Mouse (Mus musculus): ENCODE data around the gene Utrn. TPM values are rescaled to one million over a fixed set of nuclear protein-coding genes. Genes with fewer than 3 reads are reported as not detected.
A peak's percentile ranks its signal among the peaks of the same experiment; 100 is the strongest.

Gene Utrn
- polyA plus RNA-seq, 1 experiment from 2014 or later: 76.0 TPM

DNA sequence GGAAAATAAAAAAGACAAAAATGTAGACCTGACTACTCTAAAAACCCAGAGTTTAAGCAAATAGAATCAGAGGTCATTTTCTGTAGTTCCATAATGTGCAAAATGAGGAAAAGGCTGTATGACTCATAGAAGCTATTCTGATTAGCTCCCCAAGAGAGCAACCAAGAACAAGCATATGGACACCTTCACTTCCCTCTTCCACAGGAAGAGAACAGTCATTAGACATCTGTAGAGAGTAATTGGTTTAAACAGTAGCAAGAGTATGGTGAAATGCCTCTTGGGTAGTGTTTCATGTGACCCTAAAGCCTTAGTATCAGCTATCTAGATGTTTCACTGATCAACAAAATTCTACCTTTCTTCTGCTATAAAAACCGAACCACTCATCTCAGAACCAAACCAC, 133.5 kb downstream of the Utrn start:
- H3K27ac ChIP-seq (ENCODE audit: low read length): no peak overlapping the region
- H3K4me2 ChIP-seq (replicated peaks; ENCODE audit: low read depth, low read length): no peak overlapping the region
- no peak overlapping the region for H3K9ac ChIP-seq (replicated peaks; ENCODE audit: low read length)
- no peaks in the 10 kb centered on the region for H3K27me3 ChIP-seq (ENCODE audit: insufficient read depth, low read length)
- 97% methylated on average over 1 of the region's 1 CpGs for WGBS
- H3K4me3 ChIP-seq (ENCODE audit: low read length): no peak overlapping the region
- H3K9me3 ChIP-seq (ENCODE audit: low read length): peaks cover 12% of the 10 kb centered on the region
- H3K4me1 ChIP-seq (ENCODE audit: insufficient read depth, low read length): peaks cover 26% of the 10 kb centered on the region
- ATAC-seq (ENCODE audit: low FRiP score, low TSS enrichment): no peak
- H3K36me3 ChIP-seq (ENCODE audit: insufficient read depth, low read length): peaks cover 24% of the 10 kb centered on the region

DNA sequence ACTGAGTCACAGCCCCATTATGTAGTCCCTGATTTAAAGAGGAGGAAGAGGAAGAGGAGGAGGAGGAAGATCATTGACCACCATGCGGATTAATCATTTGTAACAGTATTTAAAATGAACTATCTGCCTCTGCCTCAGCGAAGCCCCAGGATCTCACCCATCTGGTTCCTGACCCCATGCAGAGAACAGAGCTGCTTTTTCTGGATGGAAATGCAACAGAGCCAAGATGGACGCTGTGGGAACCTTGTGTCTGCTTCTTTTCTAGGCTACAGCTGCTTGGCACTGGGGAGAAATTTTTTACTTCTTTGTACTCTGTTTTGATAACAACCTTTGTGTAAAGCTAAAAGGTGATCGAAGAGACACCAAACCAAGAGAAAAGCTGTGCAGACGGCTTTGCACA, 137.7 kb downstream of the Utrn start:
- Histone ChIP-seq H3K4me2 (replicated peaks; ENCODE audit: low read depth, low read length) (no peak overlapping the region), H3K27ac (ENCODE audit: low read length) (no peak overlapping the region), H3K36me3 (ENCODE audit: insufficient read depth, low read length) (peaks cover 36% of the 10 kb centered on the region), H3K9me3 (ENCODE audit: low read length) (peaks cover 12% of the 10 kb centered on the region), H3K9ac (replicated peaks; ENCODE audit: low read length) (no peak overlapping the region), H3K4me1 (ENCODE audit: insufficient read depth, low read length) (peaks cover 27% of the 10 kb centered on the region), H3K27me3 (ENCODE audit: insufficient read depth, low read length) (no peaks in the 10 kb centered on the region), H3K4me3 (ENCODE audit: low read length) (no peak overlapping the region)
- 77% methylated on average over 5 of the region's 5 CpGs for WGBS
- ATAC-seq (ENCODE audit: low FRiP score, low TSS enrichment): no peak

DNA sequence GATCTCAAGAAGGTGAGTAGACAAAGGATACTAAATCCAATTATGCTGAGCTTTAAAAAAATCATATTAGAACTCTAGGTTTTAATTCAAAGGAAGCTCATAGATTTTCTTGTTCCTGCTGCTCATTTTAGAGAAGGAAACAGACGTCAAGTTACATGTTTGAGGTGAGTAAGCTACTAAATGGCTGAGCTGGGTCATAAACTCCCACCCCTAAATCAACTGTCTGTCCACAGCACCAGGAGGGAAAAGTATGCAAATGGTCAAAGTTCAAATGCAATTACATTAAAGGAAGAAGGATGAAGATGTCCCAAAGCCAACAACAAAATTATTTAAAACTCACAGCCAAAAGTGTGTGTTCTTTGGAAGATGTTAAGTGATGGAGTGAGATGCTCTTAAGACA, 139.5 kb downstream of the Utrn start:
- Histone ChIP-seq H3K27me3 (ENCODE audit: insufficient read depth, low read length) (no peaks in the 10 kb centered on the region), H3K4me3 (ENCODE audit: low read length) (no peak overlapping the region), H3K27ac (ENCODE audit: low read length) (peak overlapping the region; percentile 9; the same call in 1 of the 2 replicates), H3K4me1 (ENCODE audit: insufficient read depth, low read length) (peaks cover 34% of the 10 kb centered on the region), H3K36me3 (ENCODE audit: insufficient read depth, low read length) (peaks cover 31% of the 10 kb centered on the region), H3K9ac (replicated peaks; ENCODE audit: low read length) (no peak overlapping the region), H3K4me2 (replicated peaks; ENCODE audit: low read depth, low read length) (no peak overlapping the region), H3K9me3 (ENCODE audit: low read length) (peaks cover 8% of the 10 kb centered on the region)
- ATAC-seq (ENCODE audit: low FRiP score, low TSS enrichment): no peak
- 27% methylated on average over 1 of the region's 1 CpGs for WGBS

DNA sequence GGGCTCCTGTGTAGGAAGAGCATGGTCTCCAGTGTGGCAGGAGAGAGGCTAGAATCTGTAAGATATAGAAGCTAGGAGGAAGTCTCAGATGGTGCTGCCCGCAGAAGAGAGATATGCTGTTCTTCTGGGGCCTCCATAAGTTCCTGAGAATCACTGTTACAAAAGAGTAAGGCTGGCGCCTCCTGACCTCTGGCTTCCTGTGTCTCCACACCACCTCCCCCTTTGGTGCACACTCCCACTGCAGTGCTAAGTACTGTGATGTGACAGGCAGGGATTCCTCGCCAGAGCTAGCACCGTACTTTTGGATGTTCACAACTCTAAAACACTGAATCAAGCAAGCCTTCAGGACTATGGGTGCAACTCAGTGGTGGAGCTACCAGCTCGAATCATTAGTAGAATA, 140.1 kb downstream of the Utrn start:
- peak; percentile 58 for ATAC-seq (ENCODE audit: low FRiP score, low TSS enrichment)
- H3K9me3 ChIP-seq (ENCODE audit: low read length): peaks cover 4% of the 10 kb centered on the region
- H3K4me3 ChIP-seq (ENCODE audit: low read length): no peak overlapping the region
- whole genome bisulfite sequencing: 31% methylated on average over 5 of the region's 5 CpGs
- no peaks in the 10 kb centered on the region for H3K27me3 ChIP-seq (ENCODE audit: insufficient read depth, low read length)
- H3K27ac ChIP-seq (ENCODE audit: low read length): peak overlapping the region; percentile 9; the same call in 1 of the 2 replicates
- no peak overlapping the region for H3K9ac ChIP-seq (replicated peaks; ENCODE audit: low read length)
- peaks cover 25% of the 10 kb centered on the region for H3K36me3 ChIP-seq (ENCODE audit: insufficient read depth, low read length)
- peaks cover 34% of the 10 kb centered on the region for H3K4me1 ChIP-seq (ENCODE audit: insufficient read depth, low read length)
- H3K4me2 ChIP-seq (replicated peaks; ENCODE audit: low read depth, low read length): no peak overlapping the region

DNA sequence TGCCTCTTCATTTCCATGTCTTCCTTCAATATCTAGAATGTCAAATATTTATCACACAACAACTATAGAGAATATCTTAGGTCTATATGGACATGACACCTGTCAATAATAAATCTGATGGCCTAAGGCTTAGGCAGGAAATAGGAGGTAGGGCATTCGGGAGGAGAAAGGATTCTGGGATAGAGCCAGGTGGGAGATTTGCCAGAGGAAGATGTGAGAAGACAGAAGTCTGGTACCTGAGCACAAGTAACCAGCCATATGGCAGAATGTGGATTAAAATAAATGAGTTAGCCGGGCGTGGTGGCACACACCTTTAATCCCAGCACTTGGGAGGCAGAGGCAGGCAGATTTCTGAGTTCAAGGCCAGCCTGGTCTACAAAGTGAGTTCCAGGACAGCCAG, 141.3 kb downstream of the Utrn start:
- no peak for ATAC-seq (ENCODE audit: low FRiP score, low TSS enrichment)
- 89% methylated on average over 3 of the region's 3 CpGs for WGBS
- peaks cover 34% of the 10 kb centered on the region for H3K4me1 ChIP-seq (ENCODE audit: insufficient read depth, low read length)

DNA sequence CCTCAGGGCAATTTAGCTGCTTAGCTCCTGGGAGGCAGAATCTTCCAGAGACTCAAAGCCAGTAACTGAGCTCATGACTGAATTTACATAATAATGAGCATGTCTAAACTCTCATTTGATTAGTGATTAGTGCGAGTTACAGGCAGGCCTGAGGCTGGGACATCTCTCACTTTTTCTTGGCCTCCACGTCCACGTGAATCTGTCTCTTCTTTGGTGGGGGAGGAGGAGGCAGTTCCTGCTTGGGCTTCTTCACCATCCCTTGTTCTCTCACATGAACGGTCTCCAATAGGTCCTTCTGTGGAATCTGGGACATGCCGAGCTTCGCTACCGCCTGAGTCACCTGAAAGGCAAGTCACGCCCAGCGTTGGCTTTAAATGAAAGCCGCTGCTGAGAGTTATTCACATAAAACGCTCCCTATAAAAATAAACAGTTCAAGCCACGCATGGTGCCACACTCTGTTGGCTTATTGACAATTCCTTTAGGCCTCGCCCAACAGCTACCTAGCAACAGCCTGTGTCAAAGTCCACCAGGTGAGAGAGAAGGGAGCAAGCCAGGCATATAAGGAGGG, 143.0 kb downstream of the Utrn start:
- Histone ChIP-seq H3K9ac (replicated peaks; ENCODE audit: low read length) (no peak overlapping the region), H3K9me3 (ENCODE audit: low read length) (no peaks in the 10 kb centered on the region), H3K36me3 (ENCODE audit: insufficient read depth, low read length) (peaks cover 23% of the 10 kb centered on the region), H3K4me3 (ENCODE audit: low read length) (no peak overlapping the region), H3K27me3 (ENCODE audit: insufficient read depth, low read length) (no peaks in the 10 kb centered on the region), H3K4me2 (replicated peaks; ENCODE audit: low read depth, low read length) (no peak overlapping the region), H3K27ac (ENCODE audit: low read length) (no peak overlapping the region), H3K4me1 (ENCODE audit: insufficient read depth, low read length) (peaks cover 32% of the 10 kb centered on the region)
- 67% methylated on average over 13 of the region's 13 CpGs for WGBS
- peak; percentile 54; the same call in 1 of the 2 replicates for ATAC-seq (ENCODE audit: low FRiP score, low TSS enrichment)

More for the DNA sequence above, 141.3 kb downstream of the Utrn start:
- no peak overlapping the region for H3K27ac ChIP-seq (ENCODE audit: low read length)
- H3K9ac ChIP-seq (replicated peaks; ENCODE audit: low read length): no peak overlapping the region
- H3K36me3 ChIP-seq (ENCODE audit: insufficient read depth, low read length): peaks cover 20% of the 10 kb centered on the region
- H3K9me3 ChIP-seq (ENCODE audit: low read length): no peaks in the 10 kb centered on the region
- H3K4me3 ChIP-seq (ENCODE audit: low read length): no peak overlapping the region
- no peaks in the 10 kb centered on the region for H3K27me3 ChIP-seq (ENCODE audit: insufficient read depth, low read length)
- H3K4me2 ChIP-seq (replicated peaks; ENCODE audit: low read depth, low read length): no peak overlapping the region

DNA sequence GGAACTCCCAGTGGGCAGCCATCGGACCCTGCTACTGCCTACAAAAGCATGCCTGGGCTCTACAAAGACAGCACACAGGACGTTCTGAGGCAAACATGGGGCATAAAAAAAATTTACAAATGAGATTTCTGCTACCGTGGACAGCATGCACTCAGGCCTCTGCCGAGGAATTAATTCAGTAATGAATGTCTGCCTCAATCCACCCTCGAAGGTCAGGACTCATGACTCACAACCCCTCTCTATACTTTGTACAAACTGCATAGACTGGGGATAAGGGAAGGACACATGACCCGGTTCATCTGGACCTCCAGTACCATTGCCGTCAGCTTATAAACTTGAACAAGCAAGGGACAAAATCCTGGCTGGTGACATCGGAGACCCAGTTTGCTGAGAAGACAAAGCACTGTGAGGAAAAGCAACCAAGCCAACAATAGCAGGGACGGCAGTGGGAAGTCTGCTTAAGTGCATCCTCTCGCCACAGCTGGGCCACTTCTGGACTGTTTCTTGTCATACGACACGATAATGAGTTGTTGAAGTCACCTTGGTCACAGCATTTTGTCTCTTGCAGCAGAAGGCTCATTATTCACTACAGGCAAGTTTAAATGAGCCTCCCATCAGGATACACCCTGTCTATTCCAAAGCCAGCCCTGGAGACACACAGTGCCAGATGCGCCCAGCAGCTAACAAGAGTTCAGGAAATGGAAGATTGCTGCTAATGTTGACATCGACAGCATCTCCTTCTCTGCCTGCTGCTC, 144.7 kb downstream of the Utrn start:
- H3K4me2 ChIP-seq (replicated peaks; ENCODE audit: low read depth, low read length): no peak overlapping the region
- H3K4me3 ChIP-seq (ENCODE audit: low read length): no peak overlapping the region
- no peaks in the 10 kb centered on the region for H3K27me3 ChIP-seq (ENCODE audit: insufficient read depth, low read length)
- 51% methylated on average over 14 of the region's 14 CpGs for WGBS
- ATAC-seq (ENCODE audit: low FRiP score, low TSS enrichment): no peak
- peaks cover 19% of the 10 kb centered on the region for H3K4me1 ChIP-seq (ENCODE audit: insufficient read depth, low read length)
- no peak overlapping the region for H3K27ac ChIP-seq (ENCODE audit: low read length)
- no peak overlapping the region for H3K9ac ChIP-seq (replicated peaks; ENCODE audit: low read length)
- H3K36me3 ChIP-seq (ENCODE audit: insufficient read depth, low read length): peaks cover 29% of the 10 kb centered on the region
- 0 out of 2 replicates have a peak, but pooled peaks cover under 1% of the 10 kb centered on the region for H3K9me3 ChIP-seq (ENCODE audit: low read length)

DNA sequence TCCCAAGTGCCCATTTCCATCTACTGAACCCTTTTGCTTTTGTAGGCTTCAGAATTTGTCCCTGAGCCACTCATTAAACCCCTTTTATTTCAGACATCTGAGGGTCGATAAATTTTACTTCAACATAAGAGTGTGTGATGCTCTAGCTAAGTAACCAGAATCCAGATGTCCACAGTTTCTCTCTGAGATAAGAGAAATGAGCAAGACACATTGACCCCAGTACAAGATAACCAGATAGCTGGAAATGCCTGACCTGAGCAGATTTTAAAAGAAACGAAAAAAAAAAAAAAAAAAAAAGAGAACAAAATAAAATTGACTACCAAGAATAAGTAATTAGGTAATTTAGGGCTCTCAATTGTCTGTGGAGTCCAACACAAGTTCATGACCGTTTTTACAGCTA, 145.9 kb downstream of the Utrn start:
- Histone ChIP-seq H3K36me3 (ENCODE audit: insufficient read depth, low read length) (peaks cover 32% of the 10 kb centered on the region), H3K4me1 (ENCODE audit: insufficient read depth, low read length) (peaks cover 13% of the 10 kb centered on the region; the same call in 1 of the 2 replicates), H3K4me2 (replicated peaks; ENCODE audit: low read depth, low read length) (no peak overlapping the region), H3K27ac (ENCODE audit: low read length) (no peak overlapping the region), H3K4me3 (ENCODE audit: low read length) (no peak overlapping the region), H3K9ac (replicated peaks; ENCODE audit: low read length) (no peak overlapping the region), H3K9me3 (ENCODE audit: low read length) (0 out of 2 replicates have a peak, but pooled peaks cover 3% of the 10 kb centered on the region), H3K27me3 (ENCODE audit: insufficient read depth, low read length) (no peaks in the 10 kb centered on the region)
- no peak for ATAC-seq (ENCODE audit: low FRiP score, low TSS enrichment)
- WGBS: 61% methylated on average over 3 of the region's 3 CpGs

DNA sequence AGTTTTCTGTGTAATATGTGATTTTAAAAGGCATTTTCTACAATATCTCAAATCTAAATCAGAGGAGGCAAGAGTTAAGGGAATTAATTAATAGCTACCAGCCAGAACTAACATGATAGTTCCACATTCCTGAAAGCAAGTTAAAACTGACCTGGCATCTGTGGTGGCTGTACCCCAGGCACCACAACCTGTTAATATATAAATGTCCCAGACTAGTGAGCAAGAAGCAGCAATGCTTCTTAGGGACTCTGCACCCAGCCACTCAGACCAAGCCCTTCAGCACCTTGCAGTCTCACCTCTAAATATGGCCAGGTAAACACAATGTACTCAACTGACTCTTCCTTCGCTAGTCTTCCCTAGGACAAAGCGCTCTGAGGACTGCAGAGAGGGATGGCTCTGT, 147.1 kb downstream of the Utrn start:
- H3K27me3 ChIP-seq (ENCODE audit: insufficient read depth, low read length): no peaks in the 10 kb centered on the region
- peak overlapping the region; percentile 81 for H3K27ac ChIP-seq (ENCODE audit: low read length)
- no peak overlapping the region for H3K9ac ChIP-seq (replicated peaks; ENCODE audit: low read length)
- H3K4me1 ChIP-seq (ENCODE audit: insufficient read depth, low read length): peaks cover 13% of the 10 kb centered on the region; the same call in 1 of the 2 replicates
- peak; percentile 80 for ATAC-seq (ENCODE audit: low FRiP score, low TSS enrichment)
- no peak overlapping the region for H3K4me3 ChIP-seq (ENCODE audit: low read length)
- H3K36me3 ChIP-seq (ENCODE audit: insufficient read depth, low read length): peaks cover 31% of the 10 kb centered on the region
- H3K4me2 ChIP-seq (replicated peaks; ENCODE audit: low read depth, low read length): no peak overlapping the region
- 0 out of 2 replicates have a peak, but pooled peaks cover 3% of the 10 kb centered on the region for H3K9me3 ChIP-seq (ENCODE audit: low read length)
- 88% methylated on average over 2 of the region's 2 CpGs for WGBS

DNA sequence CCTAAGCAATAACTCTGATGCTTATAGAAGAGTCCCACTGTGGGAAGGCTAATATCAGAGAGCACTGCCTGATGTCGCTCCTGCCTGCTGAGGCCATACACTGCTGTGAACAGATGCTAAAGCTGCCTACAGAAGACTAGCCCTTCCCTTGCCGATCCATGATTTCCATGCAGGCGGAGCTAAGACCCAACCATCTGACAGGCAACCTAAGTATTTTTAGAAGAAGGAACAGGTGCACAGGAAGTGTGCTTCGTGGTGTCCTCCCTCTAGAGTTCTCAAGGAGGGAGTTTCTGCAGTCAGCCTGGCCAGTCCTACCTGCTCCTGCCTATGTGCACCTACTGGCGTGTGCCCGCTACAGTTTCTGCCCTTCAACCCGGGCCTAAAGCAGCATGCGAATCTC, 150.8 kb downstream of the Utrn start:
- ATAC-seq (ENCODE audit: low FRiP score, low TSS enrichment): no peak
- Histone ChIP-seq H3K27ac (ENCODE audit: low read length) (no peak overlapping the region), H3K9me3 (ENCODE audit: low read length) (0 out of 2 replicates have a peak, but pooled peaks cover 3% of the 10 kb centered on the region), H3K36me3 (ENCODE audit: insufficient read depth, low read length) (peaks cover 42% of the 10 kb centered on the region), H3K4me1 (ENCODE audit: insufficient read depth, low read length) (no peaks in the 10 kb centered on the region; the same call in 1 of the 2 replicates), H3K4me3 (ENCODE audit: low read length) (no peak overlapping the region), H3K27me3 (ENCODE audit: insufficient read depth, low read length) (no peaks in the 10 kb centered on the region), H3K4me2 (replicated peaks; ENCODE audit: low read depth, low read length) (no peak overlapping the region), H3K9ac (replicated peaks; ENCODE audit: low read length) (no peak overlapping the region)
- 94% methylated on average over 8 of the region's 8 CpGs for WGBS

All from kidney, embryonic 16.5 days (tissue).